10 mouse cellular contexts compared by ENCODE assay signal in the genomic region with DNA sequence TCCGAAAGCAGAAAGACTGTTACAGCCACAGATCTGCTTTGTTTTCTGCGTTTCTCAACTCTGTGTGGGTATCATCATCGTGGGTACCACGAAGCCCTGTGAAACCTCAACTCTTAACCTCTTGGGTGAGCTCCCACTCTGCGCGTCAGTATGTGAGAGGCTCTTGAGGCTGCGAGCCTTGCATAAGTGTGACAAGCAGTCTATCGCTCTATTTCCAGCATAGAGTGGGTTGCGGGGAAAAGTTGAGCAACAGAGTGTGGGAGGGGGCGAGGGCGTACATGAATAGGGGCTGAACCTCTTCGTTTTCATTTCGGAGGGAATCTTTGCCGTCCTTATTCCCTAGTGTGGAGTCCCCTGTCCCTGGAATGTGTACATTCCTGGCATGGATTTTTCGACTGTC. TPM values are rescaled to one million over a fixed set of nuclear protein-coding genes. Genes with fewer than 3 reads are reported as not detected.
A peak's percentile ranks its signal among the peaks of the same experiment; 100 is the strongest.
DNase-seq lines count a peak whose midpoint lies in the region; ATAC-seq and TF ChIP-seq lines count a peak whose summit lies in the region.
"Had no signal": no experiment of that assay in that cellular context is flagged by ENCODE, and none has a peak within 500 bp of the region (broad histone marks: within the 10 kb centered on the region; RNA-seq: fewer than 3 reads in every experiment).

No protein-coding gene starts in this region.

- H3K9me3 ChIP-seq in kidney, embryonic 15.5 days (replicated peaks): no peaks in the 10 kb centered on the region
- no peaks in the 10 kb centered on the region for H3K9me3 ChIP-seq in limb, embryonic 10.5 days (replicated peaks)
- no peaks in the 10 kb centered on the region for H3K9me3 ChIP-seq in midbrain, embryonic 11.5 days (ENCODE audit: control insufficient read depth, low read length)
- H3K9me3 ChIP-seq: G1E had no signal

- H3K27ac ChIP-seq in kidney, embryonic 15.5 days: no peak overlapping the region
- H3K27ac ChIP-seq in cortical plate, adult 2 months (ENCODE audit: insufficient read depth, low read length): no peak overlapping the region
- no peak overlapping the region for H3K27ac ChIP-seq in embryonic fibroblast, embryonic 13.5 days (ENCODE audit: insufficient read depth, low read length)
- H3K27ac ChIP-seq in limb, embryonic 10.5 days: peak overlapping the region; percentile 57
- H3K27ac ChIP-seq in midbrain, embryonic 11.5 days (ENCODE audit: low read depth, low read length): no peak overlapping the region

- no peaks in the 10 kb centered on the region for H3K27me3 ChIP-seq in kidney, embryonic 15.5 days
- H3K27me3 ChIP-seq in limb, embryonic 10.5 days (ENCODE audit: low read depth, poor library complexity, severe bottlenecking): no peaks in the 10 kb centered on the region
- no peaks in the 10 kb centered on the region for H3K27me3 ChIP-seq in midbrain, embryonic 11.5 days (ENCODE audit: control insufficient read depth, insufficient read depth, low read length)

- ATAC-seq in kidney, embryonic 15.5 days (replicated peaks; ENCODE audit: low FRiP score): peak; percentile 54; the same call in 1 of the 2 replicates
- no peak for ATAC-seq in midbrain, embryonic 11.5 days (ENCODE audit: low FRiP score)

- no peaks in the 10 kb centered on the region for H3K36me3 ChIP-seq in kidney, embryonic 15.5 days
- no peaks in the 10 kb centered on the region for H3K36me3 ChIP-seq in limb, embryonic 10.5 days
- no peaks in the 10 kb centered on the region for H3K36me3 ChIP-seq in midbrain, embryonic 11.5 days (ENCODE audit: control insufficient read depth, insufficient read depth, low read length)
- H3K36me3 ChIP-seq: G1E had no signal

- TF ChIP-seq POLR2A in cortical plate, adult 2 months (IDR thresholded peaks at IDR 0.05; ENCODE audit: extremely low read depth, insufficient read depth, low read length): no peak
- TF ChIP-seq POLR2A in embryonic fibroblast, embryonic 13.5 days (IDR thresholded peaks at IDR 0.05; ENCODE audit: low read depth, low read length): no peak

- H3K4me2 ChIP-seq in kidney, embryonic 15.5 days: peak overlapping the region; percentile 51
- H3K4me2 ChIP-seq in midbrain, embryonic 11.5 days: no peak overlapping the region

- no peak for DNase-seq in kidney, adult 9 months
- DNase-seq in limb, embryonic 10.5 days (ENCODE audit: low spot score): peak; percentile 36
- DNase-seq in cerebellum, postnatal 14 days: no peak
- no peak for DNase-seq in midbrain, embryonic 11.5 days (ENCODE audit: low spot score, missing footprints)
- DNase-seq in cerebellum, postnatal 25 days: no peak
- DNase-seq: retina, postnatal 1 day had no signal

- no peak overlapping the region for H3K9ac ChIP-seq in kidney, embryonic 15.5 days
- no peak overlapping the region for H3K9ac ChIP-seq in midbrain, embryonic 11.5 days (ENCODE audit: low read length)

- TF ChIP-seq CTCF in cortical plate, adult 2 months (IDR thresholded peaks at IDR 0.05; ENCODE audit: extremely low read depth, insufficient read depth, low read length): no peak
- TF ChIP-seq CTCF in embryonic fibroblast, embryonic 13.5 days (IDR thresholded peaks at IDR 0.05; ENCODE audit: borderline replicate concordance, insufficient read depth, low read length): no peak

- 53% methylated on average over 15 of the region's 15 CpGs for WGBS in kidney, embryonic 15.5 days
- WGBS in limb, embryonic 10.5 days: 70% methylated on average over 15 of the region's 15 CpGs
- 80% methylated on average over 15 of the region's 15 CpGs for WGBS in midbrain, embryonic 11.5 days

- peaks cover 12% of the 10 kb centered on the region for H3K4me1 ChIP-seq in kidney, embryonic 15.5 days
- H3K4me1 ChIP-seq in cortical plate, adult 2 months (ENCODE audit: control insufficient read depth, insufficient read depth, low read length): no peaks in the 10 kb centered on the region
- H3K4me1 ChIP-seq in embryonic fibroblast, embryonic 13.5 days (ENCODE audit: control insufficient read depth, insufficient read depth, low read length): no peaks in the 10 kb centered on the region
- peaks cover 20% of the 10 kb centered on the region for H3K4me1 ChIP-seq in limb, embryonic 10.5 days
- H3K4me1 ChIP-seq in midbrain, embryonic 11.5 days (ENCODE audit: control insufficient read depth, insufficient read depth, low read length): no peaks in the 10 kb centered on the region

- H3K4me3 ChIP-seq in kidney, embryonic 15.5 days (replicated peaks): peak overlapping the region; percentile 27
- H3K4me3 ChIP-seq in cortical plate, adult 2 months (ENCODE audit: insufficient read depth, low read length): 0 out of 2 replicates have a peak overlapping the region, but pooled peaks have one; percentile 3
- peak overlapping the region; percentile 1; the same call in 1 of the 2 replicates for H3K4me3 ChIP-seq in embryonic fibroblast, embryonic 13.5 days (ENCODE audit: insufficient read depth, low read length)
- peak overlapping the region; percentile 15; the same call in 1 of the 2 replicates for H3K4me3 ChIP-seq in limb, embryonic 10.5 days
- H3K4me3 ChIP-seq in midbrain, embryonic 11.5 days (ENCODE audit: low read depth, low read length): no peak overlapping the region

RNA-seq across cellular contexts. Expression of a gene that starts 44.1 kb away (rescaled TPM):
- 6.7 and 6.9 TPM in 2 replicates for polyA plus RNA-seq in kidney, embryonic 15.5 days (2015; fragmentation: Nextera tagmentation; extraction: Ambion mirVana)
- polyA plus RNA-seq in cortical plate, adult 2 months (2012; rRNA removed): 36.6 and 39.1 TPM in 2 replicates
- 0.42 and 1.7 TPM in 2 replicates for polyA plus RNA-seq in embryonic fibroblast, embryonic 13.5 days (2011; ENCODE audit: insufficient read length, low read depth, missing spikeins)
- 0.43 and 0.71 TPM in 2 replicates for polyA plus RNA-seq in limb, embryonic 10.5 days (2016; fragmentation: Nextera tagmentation; extraction: Ambion mirVana)
- polyA plus RNA-seq in midbrain, embryonic 11.5 days (2014; fragmentation: Nextera tagmentation; extraction: Ambion mirVana): 1.7 and 2.3 TPM in 2 replicates
- polyA plus RNA-seq: G1E had no signal
